Mouse (Mus musculus) forebrain, postnatal 0 days (tissue): ENCODE measurements around the gene Trcg1. TPM values are rescaled to one million over a fixed set of nuclear protein-coding genes. Genes with fewer than 3 reads are reported as not detected.

Source experiments
- ATAC-seq: fragments of 200-750 bp; cut with Nextera tagmentation; 2 replicates; pipeline ENCODE4 v1.8.0; 2017; ENCODE audit warnings: mild to moderate bottlenecking, moderate library complexity
- DNase-seq: peaks from one replicate; pipeline ENCODE4 v3.0.0-alpha.2; 2015
- H3K27ac ChIP-seq: fragments of 300-500 bp; sonication (generic); 2 replicates; pipeline ENCODE4 v1.5.1; 2014; ENCODE audit warnings: low read depth, mild to moderate bottlenecking, antibody characterized with exemption, low read length, moderate library complexity, mixed read lengths
- H3K27me3 ChIP-seq: fragments of 300-500 bp; sonication (generic); 2 replicates; pipeline ENCODE4 v1.6.1; 2014; ENCODE audit warnings: mild to moderate bottlenecking, low read length, mixed read lengths; ENCODE audit not compliant: insufficient read depth
- H3K36me3 ChIP-seq: fragments of 300-500 bp; sonication (generic); 2 replicates; pipeline ENCODE4 v1.6.1; 2014; ENCODE audit warnings: mild to moderate bottlenecking, moderate library complexity; ENCODE audit not compliant: insufficient read depth
- H3K4me1 ChIP-seq: fragments of 300-500 bp; sonication (generic); 2 replicates; pipeline ENCODE4 v1.6.1; 2014; ENCODE audit warnings: antibody characterized with exemption; ENCODE audit not compliant: insufficient read depth
- H3K4me2 ChIP-seq: fragments of 300-500 bp; sonication (generic); 2 replicates; pipeline ENCODE4 v1.6.1; 2014; ENCODE audit warnings: low read depth, mild to moderate bottlenecking, moderate library complexity
- H3K4me3 ChIP-seq: fragments of 300-500 bp; sonication (generic); 2 replicates; pipeline ENCODE4 v1.5.1; 2014; ENCODE audit warnings: low read depth, low read length, mixed read lengths
- H3K9ac ChIP-seq: fragments of 300-500 bp; sonication (generic); 2 replicates; pipeline ENCODE4 v1.6.1; 2014; ENCODE audit warnings: mild to moderate bottlenecking
- H3K9me3 ChIP-seq: fragments of 300-500 bp; sonication (generic); 2 replicates; pipeline ENCODE4 v1.6.1; 2016; ENCODE audit warnings: low read length
- CTCF ChIP-seq: sonication (generic); IDR thresholded peaks from 2 replicates; pipeline ENCODE4 v1.5.1; 2016; ENCODE audit warnings: antibody characterized with exemption, control low read depth, low read depth
- WGBS: fragments of 180-500 bp; shearing (Covaris S2); extraction: QIAGEN DNeasy Blood & Tissue Kit; methylation state at CpG from one replicate; pipeline ENCODE4 v1.1.7; 2014; 5-methylcytosine and 5-hydroxymethylcytosine counted together
- polyA plus RNA-seq: library from polyadenylated mRNA; unstranded; fragments of >200 nt; fragmentation: Nextera tagmentation; extraction: Ambion mirVana; gene quantifications from 2 replicates; pipeline ENCODE4 v1.2.1, GENCODE M21; 2015
- total RNA-seq: library from RNA; depleted of rRNA; stranded (reverse); fragments of >200 nt; gene quantifications from 2 replicates; pipeline ENCODE4 v1.2.3, GENCODE M21; 2014

The Trcg1 gene
- total and polyA plus RNA-seq, 2 experiments from 2014 or later, result not detected

DNA sequence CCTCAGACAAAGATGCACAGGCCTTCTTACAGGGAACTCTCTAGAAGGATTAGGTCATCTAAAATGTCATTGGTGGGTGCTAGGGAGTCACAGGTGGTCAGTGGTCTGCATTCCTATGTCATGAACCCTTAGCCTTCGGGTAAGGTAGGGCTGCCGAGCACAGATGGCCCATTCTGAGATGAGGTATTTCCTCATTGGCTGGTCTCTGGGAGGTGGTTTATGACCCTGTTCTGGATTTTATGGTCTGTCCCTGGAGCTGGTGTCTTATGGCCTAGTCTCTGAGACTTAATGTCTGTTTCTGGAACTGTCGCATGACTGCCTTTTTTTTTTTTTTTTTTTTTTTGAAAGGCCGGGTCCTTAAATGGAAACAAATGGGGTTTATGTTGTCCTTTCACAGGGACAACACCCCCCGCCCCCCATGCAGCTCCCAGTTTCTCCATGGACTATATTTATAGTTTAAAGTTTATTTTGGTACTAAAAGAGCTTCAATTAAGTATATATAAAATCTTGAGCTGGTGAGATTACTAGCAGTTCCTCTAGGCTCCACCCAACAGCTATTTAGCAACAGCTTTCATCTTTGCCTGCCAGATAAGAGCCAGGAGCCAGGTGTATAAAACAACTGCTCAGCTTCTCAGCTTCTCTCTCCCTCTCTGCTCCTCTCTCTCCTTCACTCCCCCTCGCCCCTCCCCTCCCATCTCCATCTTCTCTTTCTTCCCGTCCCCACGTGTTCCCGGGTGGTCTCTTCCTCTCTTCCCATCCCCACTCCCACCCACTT lies 23.7 kb upstream of the Trcg1 start:
- H3K27ac ChIP-seq, result no peak overlapping the region
- H3K4me2 ChIP-seq, result no peak overlapping the region
- DNase-seq (no peak), ATAC-seq (no peak)
- H3K4me1 ChIP-seq, result no peaks in the 10 kb centered on the region
- 78% methylated on average over 9 of the region's 9 CpGs for WGBS
- no peaks in the 10 kb centered on the region for H3K36me3 ChIP-seq
- no peaks in the 10 kb centered on the region for H3K9me3 ChIP-seq
- H3K9ac ChIP-seq, result no peak overlapping the region
- TF ChIP-seq CTCF, result no peak
- H3K4me3 ChIP-seq, result no peak overlapping the region
- no peaks in the 10 kb centered on the region for H3K27me3 ChIP-seq

DNA sequence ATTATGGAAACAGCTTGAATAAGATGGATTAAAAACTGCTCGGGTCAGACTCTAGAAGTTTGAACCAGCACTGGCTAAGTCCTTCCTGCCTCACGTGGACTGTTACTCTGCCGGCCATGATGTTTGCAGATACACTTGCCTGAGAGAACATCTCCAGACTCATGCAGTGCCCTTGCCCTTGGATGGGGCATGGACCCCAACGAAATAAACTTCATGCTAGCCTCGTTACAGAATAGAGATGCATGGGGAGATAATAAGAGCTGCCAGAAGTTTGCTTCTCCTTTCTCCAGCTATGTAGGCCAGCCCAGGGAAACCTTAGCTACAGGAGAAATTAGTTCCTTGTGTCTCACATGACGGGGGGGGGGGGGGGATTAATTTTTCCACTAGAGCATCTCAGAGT lies 21.9 kb upstream of the Trcg1 start:
- 71% methylated on average over 6 of the region's 6 CpGs for WGBS
- Histone ChIP-seq H3K36me3 (no peaks in the 10 kb centered on the region), H3K4me2 (no peak overlapping the region), H3K9me3 (no peaks in the 10 kb centered on the region), H3K27me3 (no peaks in the 10 kb centered on the region), H3K27ac (no peak overlapping the region), H3K4me3 (no peak overlapping the region), H3K4me1 (no peaks in the 10 kb centered on the region), H3K9ac (no peak overlapping the region)
- no peak for ATAC-seq
- TF ChIP-seq CTCF, result no peak
- no peak for DNase-seq

DNA sequence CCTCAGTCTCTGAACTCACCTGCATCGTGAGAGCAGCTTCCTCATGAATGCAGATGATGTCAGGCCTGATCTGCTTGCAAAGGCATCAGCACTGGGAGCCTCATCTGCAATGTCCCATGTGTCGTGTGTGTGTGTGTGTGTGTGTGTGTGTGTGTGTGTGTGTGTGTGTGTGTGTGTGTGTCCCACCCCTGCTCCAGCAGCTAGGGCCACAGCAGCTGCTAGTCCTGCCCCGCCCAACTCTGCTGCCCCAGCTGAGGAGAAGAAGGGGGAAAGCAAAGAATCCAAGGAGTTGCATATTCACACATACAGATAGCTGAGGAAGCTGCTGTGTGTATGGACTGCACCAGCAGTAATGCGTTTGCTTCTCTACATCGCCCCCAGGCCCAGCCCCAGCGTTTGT lies 19.1 kb upstream of the Trcg1 start:
- Histone ChIP-seq H3K27ac (no peak overlapping the region), H3K4me3 (no peak overlapping the region), H3K36me3 (no peaks in the 10 kb centered on the region), H3K27me3 (no peaks in the 10 kb centered on the region), H3K9me3 (no peaks in the 10 kb centered on the region), H3K9ac (no peak overlapping the region), H3K4me2 (no peak overlapping the region), H3K4me1 (no peaks in the 10 kb centered on the region)
- TF ChIP-seq CTCF, result no peak
- DNase-seq (no peak), ATAC-seq (no peak)
- 85% methylated on average over 6 of the region's 6 CpGs for WGBS

DNA sequence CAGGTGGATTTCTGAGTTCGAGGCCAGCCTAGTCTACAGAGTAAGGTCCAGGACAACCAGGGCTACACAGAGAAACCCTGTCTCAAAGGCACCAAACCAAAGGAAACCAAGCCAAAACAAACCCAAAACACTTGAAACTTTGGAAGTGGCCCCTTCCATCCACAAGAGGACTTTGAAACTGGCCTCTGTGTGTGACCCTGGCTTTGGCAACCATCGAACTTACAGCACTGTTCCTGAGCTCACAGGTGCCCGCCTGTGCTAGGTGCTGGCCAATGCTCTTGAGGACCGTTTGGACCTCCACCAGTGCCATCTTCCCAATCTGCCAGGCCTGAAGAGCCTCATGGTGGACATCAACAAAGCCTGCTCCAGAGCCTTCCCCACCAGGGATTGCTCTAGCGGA lies 17.6 kb upstream of the Trcg1 start:
- Histone ChIP-seq H3K4me2 (no peak overlapping the region), H3K9ac (no peak overlapping the region), H3K4me3 (no peak overlapping the region), H3K27me3 (no peaks in the 10 kb centered on the region), H3K4me1 (no peaks in the 10 kb centered on the region), H3K27ac (no peak overlapping the region), H3K9me3 (no peaks in the 10 kb centered on the region), H3K36me3 (no peaks in the 10 kb centered on the region)
- DNase-seq (no peak), ATAC-seq (no peak)
- no peak for TF ChIP-seq CTCF
- WGBS, result 89% methylated on average over 5 of the region's 5 CpGs

DNA sequence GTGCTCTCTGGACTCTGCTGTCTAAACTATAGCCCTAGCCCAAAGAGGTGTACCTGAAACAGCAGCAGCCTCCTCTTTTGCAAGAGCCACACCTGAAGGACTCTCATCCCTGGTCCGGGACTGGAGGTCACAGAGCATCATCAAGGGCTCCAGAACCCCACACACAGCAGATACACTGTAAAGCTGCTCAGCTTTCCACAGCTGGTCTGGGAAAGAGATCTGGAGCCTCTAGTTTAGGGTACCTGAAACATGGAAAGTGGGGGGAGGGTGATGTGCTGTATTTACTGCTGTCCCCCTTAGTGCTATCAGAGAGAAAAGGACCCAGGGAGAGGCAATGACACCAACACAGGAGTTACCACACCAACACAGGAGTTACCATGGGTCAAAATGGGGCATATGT lies 16.8 kb upstream of the Trcg1 start:
- TF ChIP-seq CTCF, result no peak
- no peaks in the 10 kb centered on the region for H3K9me3 ChIP-seq
- no peak overlapping the region for H3K9ac ChIP-seq
- DNase-seq, result no peak
- no peaks in the 10 kb centered on the region for H3K4me1 ChIP-seq
- no peaks in the 10 kb centered on the region for H3K36me3 ChIP-seq
- H3K27me3 ChIP-seq, result no peaks in the 10 kb centered on the region
- WGBS, result 91% methylated on average over 1 of the region's 1 CpGs
- H3K4me2 ChIP-seq, result no peak overlapping the region
- ATAC-seq, result no peak
- no peak overlapping the region for H3K27ac ChIP-seq
- H3K4me3 ChIP-seq, result no peak overlapping the region

DNA sequence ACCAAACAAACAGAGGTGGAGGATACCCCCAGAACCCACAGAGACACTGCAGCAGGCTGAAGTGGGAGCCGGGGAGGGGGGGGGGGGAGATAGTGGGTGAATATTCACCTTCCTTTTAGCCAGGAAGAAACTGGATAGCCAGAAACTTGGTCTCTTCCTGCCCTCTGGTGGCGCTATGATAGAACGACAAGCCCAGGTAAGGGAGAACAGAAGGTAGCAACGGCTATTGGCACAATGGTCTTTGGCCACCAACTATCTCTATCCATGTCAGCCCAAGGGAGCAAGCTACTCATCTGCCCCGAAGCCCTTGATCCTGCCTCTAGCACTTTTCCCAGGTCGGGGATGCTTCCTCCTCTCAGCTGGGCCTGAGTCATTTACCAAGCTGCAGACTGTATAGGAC lies 16.0 kb upstream of the Trcg1 start:
- Histone ChIP-seq H3K27ac (no peak overlapping the region), H3K36me3 (no peaks in the 10 kb centered on the region), H3K4me2 (no peak overlapping the region), H3K9ac (no peak overlapping the region), H3K9me3 (no peaks in the 10 kb centered on the region), H3K4me3 (no peak overlapping the region), H3K4me1 (no peaks in the 10 kb centered on the region), H3K27me3 (no peaks in the 10 kb centered on the region)
- 23% methylated on average over 6 of the region's 6 CpGs for WGBS
- ATAC-seq (no peak), DNase-seq (peak; percentile 65)
- peak; percentile 82 for TF ChIP-seq CTCF

DNA sequence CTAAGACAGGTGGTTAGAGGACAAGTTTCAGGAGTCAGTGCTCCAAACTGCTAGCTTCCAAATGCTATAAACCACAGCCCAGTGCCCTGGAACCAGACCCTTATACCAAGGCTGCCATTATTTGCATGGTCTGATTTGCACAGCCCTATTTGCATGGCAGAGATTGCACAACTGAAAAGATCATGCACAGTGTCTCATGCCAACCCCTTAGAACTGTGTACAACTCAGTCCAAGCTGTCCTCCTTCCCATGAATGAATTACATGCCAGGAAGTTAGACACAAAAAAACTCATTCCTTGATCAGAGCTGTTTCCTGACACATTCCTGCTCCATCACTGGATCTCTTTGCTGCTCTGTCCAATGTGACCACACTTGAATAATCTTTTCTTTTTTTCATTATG lies 13.0 kb upstream of the Trcg1 start:
- H3K4me3 ChIP-seq, result no peak overlapping the region
- no peak overlapping the region for H3K4me2 ChIP-seq
- ATAC-seq, result no peak
- DNase-seq, result no peak
- no peak overlapping the region for H3K27ac ChIP-seq
- no peak for TF ChIP-seq CTCF
- no peaks in the 10 kb centered on the region for H3K27me3 ChIP-seq
- no peaks in the 10 kb centered on the region for H3K36me3 ChIP-seq
- no peaks in the 10 kb centered on the region for H3K9me3 ChIP-seq
- H3K9ac ChIP-seq, result no peak overlapping the region
- no peaks in the 10 kb centered on the region for H3K4me1 ChIP-seq
